Mouse (Mus musculus) limb, embryonic 14.5 days (tissue): ENCODE data around the gene Fstl4. TPM values are rescaled to one million over a fixed set of nuclear protein-coding genes. Genes with fewer than 3 reads are reported as not detected.

Source experiments
- ATAC-seq: fragments of 200-750 bp; cut with Nextera tagmentation; 2 replicates; pipeline ENCODE4 v1.8.0; 2017; ENCODE audit warnings: low read depth, moderate number of reproducible peaks, moderate TSS enrichment; ENCODE audit not compliant: low FRiP score
- DNase-seq: peaks from one replicate; pipeline ENCODE4 v3.0.0-alpha.2; 2015; ENCODE audit warnings: low spot score
- H3K27ac ChIP-seq: fragments of 300-500 bp; sonication (generic); replicated peaks from 2 replicates; pipeline ENCODE4 v1.5.1; 2014; ENCODE audit warnings: low read depth, mild to moderate bottlenecking, low read length, moderate library complexity, mixed read lengths
- H3K27me3 ChIP-seq: fragments of 300-500 bp; sonication (generic); 2 replicates; pipeline ENCODE4 v1.6.1; 2014; ENCODE audit warnings: low read length, mixed read lengths; ENCODE audit not compliant: control insufficient read depth, insufficient read depth
- H3K36me3 ChIP-seq: fragments of 300-500 bp; sonication (generic); 2 replicates; pipeline ENCODE4 v1.6.1; 2014; ENCODE audit warnings: mild to moderate bottlenecking, low read length, moderate library complexity, mixed read lengths; ENCODE audit not compliant: control insufficient read depth, insufficient read depth
- H3K4me1 ChIP-seq: fragments of 300-500 bp; sonication (generic); 2 replicates; pipeline ENCODE4 v1.6.1; 2014; ENCODE audit warnings: antibody characterized with exemption, low read length, mixed read lengths; ENCODE audit not compliant: control insufficient read depth, insufficient read depth
- H3K4me2 ChIP-seq: fragments of 300-500 bp; sonication (generic); replicated peaks from 2 replicates; pipeline ENCODE4 v1.6.1; 2014; ENCODE audit warnings: low read depth, mild to moderate bottlenecking, low read length, moderate library complexity; ENCODE audit not compliant: severe bottlenecking
- H3K4me3 ChIP-seq: fragments of 300-500 bp; sonication (generic); replicated peaks from 2 replicates; pipeline ENCODE4 v1.5.1; 2014; ENCODE audit warnings: low read length
- H3K9ac ChIP-seq: fragments of 300-500 bp; sonication (generic); 2 replicates; pipeline ENCODE4 v1.6.1; 2014; ENCODE audit warnings: mild to moderate bottlenecking, low read depth, low read length, moderate library complexity; ENCODE audit not compliant: severe bottlenecking
- H3K9me3 ChIP-seq: fragments of 300-500 bp; sonication (generic); 2 replicates; pipeline ENCODE4 v1.6.1; 2016; ENCODE audit warnings: low read length; ENCODE audit not compliant: control insufficient read depth
- POLR2A ChIP-seq: fragments of 200-500 bp; IDR thresholded peaks from 2 replicates; pipeline ENCODE4 v1.8.0; 2012; ENCODE audit warnings: inconsistent platforms, mild to moderate bottlenecking, moderate library complexity, borderline replicate concordance; ENCODE audit not compliant: insufficient read depth, insufficient read length; ENCODE audit errors: extremely low read depth
- WGBS: fragments of 180-500 bp; shearing (Covaris S2); extraction: QIAGEN DNeasy Blood & Tissue Kit; methylation state at CpG from one replicate; pipeline ENCODE4 v1.1.7; 2014; 5-methylcytosine and 5-hydroxymethylcytosine counted together
- polyA plus RNA-seq, 2 experiments: library from polyadenylated mRNA; depleted of rRNA in 1 of 2; stranded (reverse) in 1 of 2; unstranded in 1 of 2; fragments of >200 nt; fragmentation: Nextera tagmentation in 1 of 2; extraction: Ambion mirVana in 1 of 2; gene quantifications; 2 replicates each; pipeline versions ENCODE4 v1.2.1 to v1.2.3; 2012 to 2014

The Fstl4 gene
- polyA plus RNA-seq, 2 experiments: 0.97 to 2.3 TPM

GRCm38 (mm10) chr11:53157621-53158259 lies 393.3 kb downstream of the Fstl4 start:
- no peak for ATAC-seq
- no peaks in the 10 kb centered on the region for H3K36me3 ChIP-seq
- no peak overlapping the region for H3K9ac ChIP-seq
- no peak overlapping the region for H3K4me3 ChIP-seq
- no peak for TF ChIP-seq POLR2A
- 73% methylated on average over 6 of the region's 6 CpGs for WGBS
- H3K4me2 ChIP-seq: no peak overlapping the region
- H3K27me3 ChIP-seq: no peaks in the 10 kb centered on the region
- DNase-seq: no peak
- no peaks in the 10 kb centered on the region for H3K4me1 ChIP-seq
- no peaks in the 10 kb centered on the region for H3K9me3 ChIP-seq
- H3K27ac ChIP-seq: no peak overlapping the region

- no peak overlapping the region for H3K4me3 ChIP-seq
- H3K4me1 ChIP-seq: no peaks in the 10 kb centered on the region
- no peaks in the 10 kb centered on the region for H3K36me3 ChIP-seq
- ATAC-seq (no peak), DNase-seq (no peak)
- no peak overlapping the region for H3K4me2 ChIP-seq
- H3K9me3 ChIP-seq: no peaks in the 10 kb centered on the region
- 70% methylated on average over 6 of the region's 6 CpGs for WGBS
- no peak for TF ChIP-seq POLR2A
- no peaks in the 10 kb centered on the region for H3K27me3 ChIP-seq
- H3K9ac ChIP-seq: no peak overlapping the region
- H3K27ac ChIP-seq: no peak overlapping the region
Measured at GRCm38 (mm10) chr11:53162385-53162784, 398.0 kb downstream of the Fstl4 start.

- no peak for DNase-seq
- Histone ChIP-seq H3K4me1 (no peaks in the 10 kb centered on the region), H3K27ac (no peak overlapping the region), H3K27me3 (no peaks in the 10 kb centered on the region), H3K4me2 (no peak overlapping the region), H3K9ac (no peak overlapping the region), H3K36me3 (no peaks in the 10 kb centered on the region), H3K9me3 (no peaks in the 10 kb centered on the region), H3K4me3 (no peak overlapping the region)
- no peak for ATAC-seq
- no peak for TF ChIP-seq POLR2A
- WGBS: 47% methylated on average over 2 of the region's 2 CpGs
Measured at GRCm38 (mm10) chr11:53166478-53166877, 402.0 kb downstream of the Fstl4 start.

- WGBS: 77% methylated on average over 13 of the region's 13 CpGs
- TF ChIP-seq POLR2A: no peak
- ATAC-seq: no peak
Measured at GRCm38 (mm10) chr11:53182177-53182852, 417.9 kb downstream of the Fstl4 start.

GRCm38 (mm10) chr11:53182858-53183257 lies 418.4 kb downstream of the Fstl4 start:
- TF ChIP-seq POLR2A: no peak

More at GRCm38 (mm10) chr11:53182177-53182852, 417.9 kb downstream of the Fstl4 start:
- H3K36me3 ChIP-seq: no peaks in the 10 kb centered on the region
- no peak overlapping the region for H3K4me2 ChIP-seq
- no peak overlapping the region for H3K4me3 ChIP-seq
- no peak overlapping the region for H3K27ac ChIP-seq
- H3K27me3 ChIP-seq: no peaks in the 10 kb centered on the region
- no peaks in the 10 kb centered on the region for H3K4me1 ChIP-seq
- DNase-seq: no peak
- H3K9me3 ChIP-seq: no peaks in the 10 kb centered on the region
- H3K9ac ChIP-seq: no peak overlapping the region

GRCm38 (mm10) chr11:53184046-53184445 lies 419.6 kb downstream of the Fstl4 start:
- no peak overlapping the region for H3K4me3 ChIP-seq
- DNase-seq: no peak
- no peak overlapping the region for H3K4me2 ChIP-seq
- TF ChIP-seq POLR2A: no peak
- no peaks in the 10 kb centered on the region for H3K4me1 ChIP-seq
- no peaks in the 10 kb centered on the region for H3K27me3 ChIP-seq
- no peak overlapping the region for H3K27ac ChIP-seq
- ATAC-seq: no peak
- H3K9ac ChIP-seq: no peak overlapping the region
- H3K9me3 ChIP-seq: no peaks in the 10 kb centered on the region
- 85% methylated on average over 7 of the region's 7 CpGs for WGBS
- H3K36me3 ChIP-seq: no peaks in the 10 kb centered on the region

More at GRCm38 (mm10) chr11:53182858-53183257, 418.4 kb downstream of the Fstl4 start:
- H3K9ac ChIP-seq: no peak overlapping the region
- H3K27me3 ChIP-seq: no peaks in the 10 kb centered on the region
- H3K9me3 ChIP-seq: no peaks in the 10 kb centered on the region
- no peaks in the 10 kb centered on the region for H3K36me3 ChIP-seq
- ATAC-seq (no peak), DNase-seq (no peak)
- H3K27ac ChIP-seq: no peak overlapping the region
- no peak overlapping the region for H3K4me2 ChIP-seq
- H3K4me3 ChIP-seq: no peak overlapping the region
- H3K4me1 ChIP-seq: no peaks in the 10 kb centered on the region
- WGBS: 52% methylated on average over 4 of the region's 4 CpGs
